Mouse (Mus musculus): ENCODE data around the gene Ryr3. TPM values are rescaled to one million over a fixed set of nuclear protein-coding genes. Genes with fewer than 3 reads are reported as not detected.
A peak's percentile ranks its signal among the peaks of the same experiment; 100 is the strongest.

Gene Ryr3
- polyA plus RNA-seq, 1 experiment from 2014 or later: 5.5 TPM

- Histone ChIP-seq H3K27me3 (no peaks in the 10 kb centered on the region), H3K27ac (replicated peaks) (no peak overlapping the region), H3K9ac (replicated peaks) (no peak overlapping the region), H3K4me2 (replicated peaks) (no peak overlapping the region), H3K4me3 (no peak overlapping the region), H3K4me1 (no peaks in the 10 kb centered on the region), H3K9me3 (no peaks in the 10 kb centered on the region), H3K36me3 (no peaks in the 10 kb centered on the region)
- 91% methylated on average over 3 of the region's 3 CpGs for WGBS
- ATAC-seq (replicated peaks): no peak
Observed at GRCm38 (mm10) chr2:112815960-112816359, 400.9 kb downstream of the Ryr3 start.

- no peak overlapping the region for H3K27ac ChIP-seq (replicated peaks)
- peak; percentile 71 for ATAC-seq (replicated peaks)
- no peak overlapping the region for H3K4me3 ChIP-seq
- no peaks in the 10 kb centered on the region for H3K4me1 ChIP-seq
- no peaks in the 10 kb centered on the region for H3K36me3 ChIP-seq
- H3K9me3 ChIP-seq: no peaks in the 10 kb centered on the region
- 65% methylated on average over 5 of the region's 5 CpGs for WGBS
- H3K27me3 ChIP-seq: no peaks in the 10 kb centered on the region
- no peak overlapping the region for H3K9ac ChIP-seq (replicated peaks)
- no peak overlapping the region for H3K4me2 ChIP-seq (replicated peaks)
Observed at GRCm38 (mm10) chr2:112812637-112813402, 404.1 kb downstream of the Ryr3 start.

GRCm38 (mm10) chr2:112806015-112806414, 410.9 kb downstream of the Ryr3 start:
- H3K4me3 ChIP-seq: no peak overlapping the region
- no peaks in the 10 kb centered on the region for H3K9me3 ChIP-seq
- WGBS: 67% methylated on average over 2 of the region's 2 CpGs
- no peaks in the 10 kb centered on the region for H3K27me3 ChIP-seq
- no peaks in the 10 kb centered on the region for H3K36me3 ChIP-seq
- H3K4me2 ChIP-seq (replicated peaks): no peak overlapping the region
- H3K9ac ChIP-seq (replicated peaks): no peak overlapping the region
- H3K4me1 ChIP-seq: no peaks in the 10 kb centered on the region
- no peak overlapping the region for H3K27ac ChIP-seq (replicated peaks)
- ATAC-seq (replicated peaks): no peak

- Histone ChIP-seq H3K9ac (replicated peaks) (no peak overlapping the region), H3K9me3 (no peaks in the 10 kb centered on the region), H3K4me2 (replicated peaks) (no peak overlapping the region), H3K4me3 (no peak overlapping the region), H3K27me3 (no peaks in the 10 kb centered on the region), H3K36me3 (no peaks in the 10 kb centered on the region), H3K4me1 (peaks cover 2% of the 10 kb centered on the region; the same call in 1 of the 2 replicates), H3K27ac (replicated peaks) (no peak overlapping the region)
- peak; percentile 94 for ATAC-seq (replicated peaks)
- WGBS: 8% methylated on average over 8 of the region's 8 CpGs
Observed at GRCm38 (mm10) chr2:112799995-112800353, 416.9 kb downstream of the Ryr3 start.

GRCm38 (mm10) chr2:112799351-112799994, 417.4 kb downstream of the Ryr3 start:
- no peak overlapping the region for H3K4me2 ChIP-seq (replicated peaks)
- 86% methylated on average over 7 of the region's 7 CpGs for WGBS
- H3K27ac ChIP-seq (replicated peaks): no peak overlapping the region
- peaks cover 2% of the 10 kb centered on the region; the same call in 1 of the 2 replicates for H3K4me1 ChIP-seq
- ATAC-seq (replicated peaks): 0 out of 2 replicates have a peak, but pooled peaks have one; percentile 26
- H3K9me3 ChIP-seq: no peaks in the 10 kb centered on the region
- no peak overlapping the region for H3K9ac ChIP-seq (replicated peaks)
- H3K36me3 ChIP-seq: no peaks in the 10 kb centered on the region
- no peak overlapping the region for H3K4me3 ChIP-seq
- H3K27me3 ChIP-seq: no peaks in the 10 kb centered on the region

GRCm38 (mm10) chr2:112781631-112782030, 435.3 kb downstream of the Ryr3 start:
- ATAC-seq (replicated peaks): no peak
- Histone ChIP-seq H3K27ac (replicated peaks) (no peak overlapping the region), H3K36me3 (no peaks in the 10 kb centered on the region), H3K27me3 (no peaks in the 10 kb centered on the region), H3K9ac (replicated peaks) (no peak overlapping the region), H3K4me1 (no peaks in the 10 kb centered on the region), H3K9me3 (no peaks in the 10 kb centered on the region), H3K4me2 (replicated peaks) (no peak overlapping the region), H3K4me3 (no peak overlapping the region)
- 59% methylated on average over 2 of the region's 2 CpGs for WGBS

- peak; percentile 23; the same call in 1 of the 2 replicates for ATAC-seq (replicated peaks)
- no peak overlapping the region for H3K27ac ChIP-seq (replicated peaks)
- no peaks in the 10 kb centered on the region for H3K4me1 ChIP-seq
- H3K4me2 ChIP-seq (replicated peaks): no peak overlapping the region
- no peaks in the 10 kb centered on the region for H3K9me3 ChIP-seq
- no peak overlapping the region for H3K9ac ChIP-seq (replicated peaks)
- 31% methylated on average over 6 of the region's 6 CpGs for WGBS
- H3K27me3 ChIP-seq: no peaks in the 10 kb centered on the region
- H3K4me3 ChIP-seq: no peak overlapping the region
- H3K36me3 ChIP-seq: no peaks in the 10 kb centered on the region
Observed at GRCm38 (mm10) chr2:112774762-112775161, 442.1 kb downstream of the Ryr3 start.

- Histone ChIP-seq H3K9ac (replicated peaks) (no peak overlapping the region), H3K4me3 (no peak overlapping the region), H3K4me1 (no peaks in the 10 kb centered on the region), H3K9me3 (no peaks in the 10 kb centered on the region), H3K27ac (replicated peaks) (no peak overlapping the region), H3K36me3 (no peaks in the 10 kb centered on the region), H3K4me2 (replicated peaks) (no peak overlapping the region), H3K27me3 (no peaks in the 10 kb centered on the region)
- WGBS: 72% methylated on average over 5 of the region's 5 CpGs
- no peak for ATAC-seq (replicated peaks)
Observed at GRCm38 (mm10) chr2:112767665-112768064, 449.2 kb downstream of the Ryr3 start.

- Histone ChIP-seq H3K4me3 (no peak overlapping the region), H3K9me3 (no peaks in the 10 kb centered on the region), H3K27me3 (no peaks in the 10 kb centered on the region), H3K27ac (replicated peaks) (no peak overlapping the region), H3K4me2 (replicated peaks) (no peak overlapping the region), H3K4me1 (peaks cover 12% of the 10 kb centered on the region; the same call in 1 of the 2 replicates), H3K36me3 (no peaks in the 10 kb centered on the region), H3K9ac (replicated peaks) (no peak overlapping the region)
- WGBS: 57% methylated on average over 5 of the region's 5 CpGs
- ATAC-seq (replicated peaks): no peak
Observed at GRCm38 (mm10) chr2:112765046-112765445, 451.9 kb downstream of the Ryr3 start.

GRCm38 (mm10) chr2:112764274-112764673, 452.6 kb downstream of the Ryr3 start:
- Histone ChIP-seq H3K27me3 (no peaks in the 10 kb centered on the region), H3K9ac (replicated peaks) (no peak overlapping the region), H3K9me3 (no peaks in the 10 kb centered on the region), H3K27ac (replicated peaks) (no peak overlapping the region), H3K4me3 (no peak overlapping the region), H3K4me2 (replicated peaks) (no peak overlapping the region), H3K4me1 (peaks cover 12% of the 10 kb centered on the region; the same call in 1 of the 2 replicates), H3K36me3 (no peaks in the 10 kb centered on the region)
- WGBS: 80% methylated on average over 5 of the region's 5 CpGs
- ATAC-seq (replicated peaks): no peak

GRCm38 (mm10) chr2:112762006-112762405, 454.9 kb downstream of the Ryr3 start:
- Histone ChIP-seq H3K27ac (replicated peaks) (peak overlapping the region; percentile 53; the same call in 1 of the 2 replicates), H3K9ac (replicated peaks) (no peak overlapping the region), H3K4me1 (peaks cover 12% of the 10 kb centered on the region; the same call in 1 of the 2 replicates), H3K9me3 (no peaks in the 10 kb centered on the region), H3K4me2 (replicated peaks) (no peak overlapping the region), H3K36me3 (no peaks in the 10 kb centered on the region), H3K27me3 (no peaks in the 10 kb centered on the region), H3K4me3 (no peak overlapping the region)
- no peak for ATAC-seq (replicated peaks)
- WGBS: 75% methylated on average over 2 of the region's 2 CpGs

- H3K27ac ChIP-seq (replicated peaks): peak overlapping the region; percentile 53
Observed at GRCm38 (mm10) chr2:112761196-112761913, 455.5 kb downstream of the Ryr3 start.

More at GRCm38 (mm10) chr2:112761196-112761913, 455.5 kb downstream of the Ryr3 start:
- peak; percentile 80 for ATAC-seq (replicated peaks)
- H3K4me3 ChIP-seq: no peak overlapping the region
- H3K9ac ChIP-seq (replicated peaks): no peak overlapping the region
- no peaks in the 10 kb centered on the region for H3K36me3 ChIP-seq
- no peaks in the 10 kb centered on the region for H3K9me3 ChIP-seq
- peaks cover 12% of the 10 kb centered on the region; the same call in 1 of the 2 replicates for H3K4me1 ChIP-seq
- H3K4me2 ChIP-seq (replicated peaks): no peak overlapping the region
- no peaks in the 10 kb centered on the region for H3K27me3 ChIP-seq
- WGBS: 41% methylated on average over 6 of the region's 6 CpGs
